Mouse (Mus musculus) layer of hippocampus, postnatal 25 days (tissue): ENCODE data around the gene Pde4d. TPM values are rescaled to one million over a fixed set of nuclear protein-coding genes. Genes with fewer than 3 reads are reported as not detected.

Source experiments
- DNase-seq, 2 experiments: peaks; one replicate each; pipeline ENCODE4 v3.0.0; 2022; ENCODE audit warnings: mixed read lengths in 2 of 2, low spot score in 1 of 2; ENCODE audit errors: extremely low spot score in 1 of 2
- total RNA-seq, 2 experiments: library from RNA; stranded (reverse); gene quantifications; 2 replicates each; pipeline ENCODE4 v1.2.3; 2021

The Pde4d gene
- total RNA-seq, 2 experiments from 2014 or later = 65.3 to 69.6 TPM

GRCm38 (mm10) chr13:109429544-109429943 is 979.8 kb downstream of the Pde4d start:
- DNase-seq = no peak

- no peak for DNase-seq
These were observed 987.6 kb downstream of the Pde4d start for GRCm38 (mm10) chr13:109437231-109437776.

- DNase-seq = no peak
These were observed 989.9 kb downstream of the Pde4d start for GRCm38 (mm10) chr13:109439436-109440161.

- DNase-seq = peak in 1 of 2 experiments; percentile 40
These were observed 990.6 kb downstream of the Pde4d start for GRCm38 (mm10) chr13:109440331-109440730.

GRCm38 (mm10) chr13:109440881-109441280 is 991.1 kb downstream of the Pde4d start:
- DNase-seq = peak; percentile 65 to 66

GRCm38 (mm10) chr13:109441401-109441973 is 991.7 kb downstream of the Pde4d start:
- DNase-seq = peak; percentile 14 to 26

DNA sequence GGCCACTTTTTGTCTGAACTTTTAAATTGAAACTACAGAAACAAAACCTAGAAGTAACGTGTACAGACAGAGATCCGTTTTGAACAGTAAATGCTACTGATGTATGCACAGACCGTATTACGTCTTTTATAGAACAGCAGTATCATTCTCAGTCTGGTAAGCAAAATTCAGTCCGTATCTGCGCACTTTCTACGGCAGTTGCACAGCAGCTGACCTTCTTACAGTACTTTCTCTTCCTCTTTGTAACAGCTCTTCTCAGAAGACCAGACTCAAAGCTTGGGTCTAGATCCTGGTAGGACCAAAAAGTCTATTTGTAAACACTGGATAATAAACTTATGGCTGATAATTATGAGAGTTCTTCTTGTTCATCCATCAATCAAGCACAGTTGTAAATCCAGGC is 996.4 kb downstream of the Pde4d start:
- DNase-seq = no peak

DNA sequence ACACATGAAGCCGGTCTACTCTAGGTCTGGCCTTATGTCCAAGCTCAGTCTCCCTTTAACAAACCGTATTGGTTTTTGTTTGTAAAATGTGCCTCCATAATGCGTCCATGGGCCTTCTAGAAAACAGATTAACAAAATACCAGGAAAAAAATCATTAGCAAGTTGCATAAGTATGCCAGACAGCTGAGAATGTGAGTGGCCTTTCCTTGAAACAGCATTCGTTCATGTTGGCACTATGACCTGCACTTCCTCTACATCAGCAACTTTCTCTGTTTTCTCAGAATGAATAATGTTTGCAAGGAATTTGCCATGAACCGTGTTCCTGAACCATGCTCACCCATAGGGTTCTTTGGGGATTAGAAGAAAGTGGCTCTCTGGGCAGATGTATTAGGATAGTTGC is 998.4 kb downstream of the Pde4d start:
- no peak for DNase-seq

DNA sequence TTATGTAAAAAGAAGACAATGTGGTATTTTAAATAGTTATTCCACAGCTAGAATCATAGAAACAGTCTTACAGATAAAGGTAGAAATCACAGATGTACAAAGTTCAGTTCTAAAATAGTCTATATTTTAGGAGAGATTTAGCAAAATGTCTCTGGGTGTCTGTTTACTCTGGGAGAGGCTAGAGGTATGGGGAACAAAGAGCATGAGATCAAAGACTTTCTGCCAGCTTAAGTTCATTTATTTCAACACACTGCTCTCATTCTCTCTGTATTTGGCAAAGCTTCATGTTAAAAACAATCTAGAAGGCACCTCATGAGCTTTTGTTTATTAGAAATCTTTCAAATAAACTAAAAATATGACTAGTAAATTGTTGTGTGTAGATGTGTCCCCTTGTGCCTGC is 1024.6 kb downstream of the Pde4d start:
- no peak for DNase-seq

DNA sequence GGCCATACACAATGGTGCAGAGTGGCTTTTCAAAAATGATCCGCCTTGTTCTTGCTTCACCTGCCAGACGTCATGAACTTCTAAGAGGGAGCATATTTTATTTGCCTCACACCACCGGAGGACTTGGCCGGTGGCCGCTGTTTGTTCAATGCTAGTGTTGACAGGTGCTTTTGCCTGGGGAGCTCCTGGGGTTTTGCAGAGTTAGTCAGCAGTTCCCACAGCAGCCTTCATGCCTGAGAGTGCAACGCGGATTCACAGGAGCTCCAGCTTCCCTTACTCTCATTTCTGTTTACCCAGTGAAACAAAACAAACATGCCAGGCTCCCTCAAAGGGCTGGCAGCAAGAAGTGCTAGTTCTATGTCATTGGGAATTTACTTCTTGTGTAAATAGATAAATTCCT is 1031.7 kb downstream of the Pde4d start:
- no peak for DNase-seq

- DNase-seq = no peak
These were observed 1036.4 kb downstream of the Pde4d start for GRCm38 (mm10) chr13:109486166-109486565.

GRCm38 (mm10) chr13:109487378-109487777 is 1037.6 kb downstream of the Pde4d start:
- DNase-seq = peak; percentile 19 to 52

DNA sequence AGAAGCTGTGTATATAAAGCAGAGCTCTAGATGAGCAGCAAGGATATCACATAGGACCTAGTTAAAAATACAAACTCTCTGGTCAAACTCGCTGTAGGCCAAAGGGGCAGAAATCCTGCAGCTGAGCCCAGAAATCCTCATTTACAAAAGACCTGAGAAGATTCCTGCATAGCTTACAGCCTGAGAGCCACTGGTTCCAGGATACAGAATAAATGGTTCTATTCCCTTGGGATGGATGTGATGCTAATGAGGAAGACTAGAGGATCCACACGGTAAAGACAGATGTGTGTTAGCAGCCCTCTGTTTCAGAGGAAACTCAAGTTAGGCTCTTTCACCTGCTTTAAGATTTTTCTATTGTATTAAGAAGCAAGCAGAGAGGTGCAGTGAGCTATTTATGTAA is 1041.1 kb downstream of the Pde4d start:
- no peak for DNase-seq

DNA sequence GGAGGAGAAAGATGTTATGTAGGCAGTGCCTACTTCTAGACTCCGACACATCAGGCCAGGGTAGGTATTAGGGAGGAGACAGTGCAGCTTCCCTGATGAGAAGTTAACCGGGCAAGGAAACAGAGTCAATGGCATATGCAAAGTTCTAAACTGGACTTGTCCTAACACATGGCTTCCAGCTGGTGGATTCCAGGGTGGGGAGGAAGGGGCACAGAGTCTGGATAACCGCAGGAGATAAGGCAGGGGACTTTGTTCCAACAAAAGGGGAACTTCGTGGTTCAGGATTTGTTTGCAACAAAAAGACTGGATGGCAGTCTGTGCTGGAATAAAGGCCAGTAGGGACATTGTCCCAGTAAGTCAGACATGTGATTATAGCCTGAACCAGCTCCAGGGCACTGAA is 1042.1 kb downstream of the Pde4d start:
- DNase-seq = no peak

DNA sequence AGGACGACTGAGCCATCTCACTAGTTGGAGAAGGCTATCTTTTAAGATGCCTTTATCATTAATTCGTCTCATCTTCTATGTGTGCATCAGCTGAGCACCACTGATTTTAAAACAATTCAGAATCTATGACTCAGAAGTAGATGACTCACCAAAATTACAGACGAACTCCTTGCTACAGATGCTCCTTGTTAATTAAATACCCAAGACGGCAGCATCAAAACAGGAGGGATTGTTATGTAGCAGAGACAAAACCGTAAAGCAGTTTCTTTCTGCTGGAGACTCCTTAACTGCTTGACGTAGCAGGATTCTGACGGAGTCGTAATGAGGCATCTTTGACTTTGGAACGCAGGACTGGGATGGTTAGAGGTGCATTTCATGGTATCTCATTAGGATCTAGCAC is 1050.6 kb downstream of the Pde4d start:
- no peak for DNase-seq

GRCm38 (mm10) chr13:109502796-109503195 is 1053.0 kb downstream of the Pde4d start:
- no peak for DNase-seq

GRCm38 (mm10) chr13:109506754-109507153 is 1057.0 kb downstream of the Pde4d start:
- DNase-seq = no peak

- DNase-seq = no peak
These were observed 1058.7 kb downstream of the Pde4d start for GRCm38 (mm10) chr13:109508472-109508871.

DNA sequence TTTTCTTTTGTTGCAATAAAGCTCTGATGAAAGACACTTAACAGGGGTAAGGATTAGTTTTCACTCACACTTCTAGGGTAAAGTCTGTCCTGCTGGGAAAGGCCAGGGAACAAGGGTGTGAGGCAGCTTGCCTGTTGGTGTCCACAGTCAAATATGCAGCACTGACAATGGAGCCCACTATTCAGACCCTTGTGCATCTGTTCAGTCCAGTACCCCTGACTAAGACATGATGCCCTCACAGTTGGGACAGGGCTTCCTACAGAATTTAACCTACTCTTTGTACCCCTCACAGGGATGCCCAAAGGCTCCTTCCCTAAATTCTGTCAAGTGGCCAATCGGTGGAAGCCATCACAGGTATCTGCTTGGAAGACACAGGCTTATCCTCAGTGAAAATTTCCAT is 1068.4 kb downstream of the Pde4d start:
- DNase-seq = no peak

DNA sequence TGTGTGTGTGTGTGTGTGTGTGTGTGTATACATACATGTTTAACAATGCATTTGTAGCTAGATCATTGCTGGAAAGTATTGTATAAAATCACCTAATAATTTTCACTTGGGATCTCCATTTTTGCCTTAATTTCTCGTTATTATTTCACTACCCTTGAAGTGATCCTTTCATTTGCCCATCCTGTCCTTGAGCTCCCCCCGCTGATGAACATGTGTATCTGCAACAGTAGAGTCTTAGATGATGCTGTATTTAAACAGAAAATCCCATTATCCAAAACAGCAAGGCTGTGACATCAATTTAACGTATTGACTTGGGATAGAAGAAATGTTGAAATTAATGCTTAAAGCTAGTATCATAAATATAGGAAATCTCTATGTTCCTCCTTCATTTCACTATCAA is 1069.7 kb downstream of the Pde4d start:
- no peak for DNase-seq

GRCm38 (mm10) chr13:109519966-109520646 is 1070.4 kb downstream of the Pde4d start:
- no peak for DNase-seq
